Mouse (Mus musculus) kidney, embryonic 14.5 days (tissue): Measurements from ENCODE around the gene 4931406C07Rik. TPM values are rescaled to one million over a fixed set of nuclear protein-coding genes. Genes with fewer than 3 reads are reported as not detected.

Experiments
- ATAC-seq: fragments of 200-750 bp; cut with Nextera tagmentation; 2 replicates; pipeline ENCODE4 v1.8.0; 2017; ENCODE audit warnings: moderate number of reproducible peaks, mild to moderate bottlenecking, moderate TSS enrichment, moderate library complexity; ENCODE audit not compliant: low FRiP score, low TSS enrichment
- H3K27ac ChIP-seq: fragments of 300-500 bp; sonication (generic); 2 replicates; pipeline ENCODE4 v1.5.1; 2014; ENCODE audit warnings: low read depth, mild to moderate bottlenecking, low read length, moderate library complexity, mixed read lengths
- H3K27me3 ChIP-seq: fragments of 300-500 bp; sonication (generic); 2 replicates; pipeline ENCODE4 v1.6.1; 2014; ENCODE audit warnings: mild to moderate bottlenecking, low read length; ENCODE audit not compliant: control insufficient read depth, insufficient read depth
- H3K36me3 ChIP-seq: fragments of 300-500 bp; sonication (generic); 2 replicates; pipeline ENCODE4 v1.6.1; 2014; ENCODE audit warnings: low read length, mixed read lengths; ENCODE audit not compliant: control insufficient read depth, insufficient read depth
- H3K4me1 ChIP-seq: fragments of 300-500 bp; sonication (generic); 2 replicates; pipeline ENCODE4 v1.6.1; 2014; ENCODE audit warnings: low read length, mixed read lengths; ENCODE audit not compliant: control insufficient read depth, insufficient read depth
- H3K4me2 ChIP-seq: fragments of 300-500 bp; sonication (generic); replicated peaks from 2 replicates; pipeline ENCODE4 v1.6.1; 2014; ENCODE audit warnings: low read depth, mild to moderate bottlenecking, low read length
- H3K4me3 ChIP-seq: fragments of 300-500 bp; sonication (generic); 2 replicates; pipeline ENCODE4 v1.5.1; 2014; ENCODE audit warnings: mild to moderate bottlenecking, low read length
- H3K9ac ChIP-seq: fragments of 300-500 bp; sonication (generic); 2 replicates; pipeline ENCODE4 v1.6.1; 2014; ENCODE audit warnings: low read depth, mild to moderate bottlenecking, low read length, moderate library complexity
- H3K9me3 ChIP-seq: fragments of 300-500 bp; sonication (generic); 2 replicates; pipeline ENCODE4 v1.6.1; 2016; ENCODE audit warnings: low read length; ENCODE audit not compliant: control insufficient read depth
- WGBS: fragments of 180-500 bp; shearing (Covaris S2); extraction: QIAGEN DNeasy Blood & Tissue Kit; methylation state at CpG from one replicate; pipeline ENCODE4 v1.1.7; 2014; 5-methylcytosine and 5-hydroxymethylcytosine counted together
- polyA plus RNA-seq: library from polyadenylated mRNA; unstranded; fragments of >200 nt; fragmentation: Nextera tagmentation; extraction: Ambion mirVana; gene quantifications from 2 replicates; pipeline ENCODE4 v1.2.1, GENCODE M21; 2014

4931406C07Rik gene
- polyA plus RNA-seq, 1 experiment from 2014 or later = 13.8 TPM

- H3K27ac ChIP-seq = peak within 1 kb of the TSS; percentile 91
- H3K27me3 ChIP-seq = no peaks in the 10 kb centered on the region
- H3K4me1 ChIP-seq = 0 out of 2 replicates have a peak, but pooled peaks cover 10% of the 10 kb centered on the region
- ATAC-seq = peak; percentile 97
- WGBS = 1% methylated on average over 57 of the region's 57 CpGs
- peaks cover 15% of the 10 kb centered on the region for H3K36me3 ChIP-seq
- H3K9me3 ChIP-seq = no peaks in the 10 kb centered on the region
- peak within 1 kb of the TSS; percentile 61 for H3K4me2 ChIP-seq
- H3K4me3 ChIP-seq = peak within 1 kb of the TSS; percentile 96
- peak within 1 kb of the TSS; percentile 97 for H3K9ac ChIP-seq
Measured at GRCm38 (mm10) chr9:15279649-15280490, 26.4 kb downstream of the 4931406C07Rik start, which contains the start of gene Med17. Med17 (minus strand) TSS chr9:15279931.

- peak overlapping the region; percentile 96 for H3K4me3 ChIP-seq
- WGBS = 9% methylated on average over 19 of the region's 19 CpGs
- H3K4me1 ChIP-seq = 0 out of 2 replicates have a peak, but pooled peaks cover 10% of the 10 kb centered on the region
- no peaks in the 10 kb centered on the region for H3K9me3 ChIP-seq
- H3K27me3 ChIP-seq = no peaks in the 10 kb centered on the region
- H3K27ac ChIP-seq = peak overlapping the region; percentile 91
- peak overlapping the region; percentile 97 for H3K9ac ChIP-seq
- peaks cover 22% of the 10 kb centered on the region for H3K36me3 ChIP-seq
- peak overlapping the region; percentile 61 for H3K4me2 ChIP-seq
- ATAC-seq = no peak; the same call in 1 of the 2 replicates
Measured at GRCm38 (mm10) chr9:15279139-15279648, 27.1 kb downstream of the 4931406C07Rik start.

- no peak overlapping the region for H3K4me2 ChIP-seq
- H3K27ac ChIP-seq = no peak overlapping the region
- H3K4me3 ChIP-seq = no peak overlapping the region
- WGBS = 96% methylated on average over 3 of the region's 3 CpGs
- H3K27me3 ChIP-seq = no peaks in the 10 kb centered on the region
- 0 out of 2 replicates have a peak, but pooled peaks cover 10% of the 10 kb centered on the region for H3K4me1 ChIP-seq
- H3K9ac ChIP-seq = no peak overlapping the region
- H3K36me3 ChIP-seq = peaks cover 30% of the 10 kb centered on the region
- no peak for ATAC-seq
- no peaks in the 10 kb centered on the region for H3K9me3 ChIP-seq
Measured at GRCm38 (mm10) chr9:15278343-15278742, 27.9 kb downstream of the 4931406C07Rik start.

- H3K9me3 ChIP-seq = no peaks in the 10 kb centered on the region
- 94% methylated on average over 4 of the region's 4 CpGs for WGBS
- H3K4me2 ChIP-seq = no peak overlapping the region
- H3K4me3 ChIP-seq = no peak overlapping the region
- peaks cover 45% of the 10 kb centered on the region for H3K36me3 ChIP-seq
- H3K27ac ChIP-seq = no peak overlapping the region
- H3K4me1 ChIP-seq = 0 out of 2 replicates have a peak, but pooled peaks cover 10% of the 10 kb centered on the region
- H3K27me3 ChIP-seq = no peaks in the 10 kb centered on the region
- ATAC-seq = no peak
- no peak overlapping the region for H3K9ac ChIP-seq
Measured at GRCm38 (mm10) chr9:15276855-15277254, 29.4 kb downstream of the 4931406C07Rik start.

GRCm38 (mm10) chr9:15273981-15274380 is 32.3 kb downstream of the 4931406C07Rik start:
- no peak overlapping the region for H3K4me3 ChIP-seq
- 0 out of 2 replicates have a peak, but pooled peaks cover 6% of the 10 kb centered on the region for H3K4me1 ChIP-seq
- no peak overlapping the region for H3K9ac ChIP-seq
- no peak overlapping the region for H3K4me2 ChIP-seq
- 94% methylated on average over 2 of the region's 2 CpGs for WGBS
- H3K36me3 ChIP-seq = peaks cover 72% of the 10 kb centered on the region
- no peak for ATAC-seq
- no peaks in the 10 kb centered on the region for H3K9me3 ChIP-seq
- H3K27ac ChIP-seq = no peak overlapping the region
- no peaks in the 10 kb centered on the region for H3K27me3 ChIP-seq

GRCm38 (mm10) chr9:15263487-15263886 is 42.8 kb downstream of the 4931406C07Rik start:
- Histone ChIP-seq H3K36me3 (peaks cover 75% of the 10 kb centered on the region), H3K9me3 (no peaks in the 10 kb centered on the region), H3K27ac (no peak overlapping the region), H3K9ac (no peak overlapping the region), H3K4me1 (no peaks in the 10 kb centered on the region), H3K27me3 (no peaks in the 10 kb centered on the region), H3K4me3 (no peak overlapping the region), H3K4me2 (no peak overlapping the region)
- ATAC-seq = no peak
- 97% methylated on average over 10 of the region's 10 CpGs for WGBS

GRCm38 (mm10) chr9:15261980-15262379 is 44.3 kb downstream of the 4931406C07Rik start:
- no peak overlapping the region for H3K27ac ChIP-seq
- H3K36me3 ChIP-seq = peaks cover 60% of the 10 kb centered on the region
- no peaks in the 10 kb centered on the region for H3K27me3 ChIP-seq
- 93% methylated on average over 8 of the region's 8 CpGs for WGBS
- no peak overlapping the region for H3K9ac ChIP-seq
- no peak overlapping the region for H3K4me3 ChIP-seq
- no peaks in the 10 kb centered on the region for H3K4me1 ChIP-seq
- no peak for ATAC-seq
- H3K4me2 ChIP-seq = no peak overlapping the region
- no peaks in the 10 kb centered on the region for H3K9me3 ChIP-seq

- WGBS = 62% methylated on average over 3 of the region's 3 CpGs
- no peak overlapping the region for H3K4me3 ChIP-seq
- H3K9me3 ChIP-seq = no peaks in the 10 kb centered on the region
- H3K4me2 ChIP-seq = no peak overlapping the region
- H3K27me3 ChIP-seq = no peaks in the 10 kb centered on the region
- no peaks in the 10 kb centered on the region for H3K4me1 ChIP-seq
- no peak overlapping the region for H3K27ac ChIP-seq
- H3K9ac ChIP-seq = no peak overlapping the region
- no peak for ATAC-seq
- peaks cover 8% of the 10 kb centered on the region for H3K36me3 ChIP-seq
Measured at GRCm38 (mm10) chr9:15256214-15256613, 50.0 kb downstream of the 4931406C07Rik start.

- no peak for ATAC-seq
Measured at GRCm38 (mm10) chr9:15254501-15254900, 51.7 kb downstream of the 4931406C07Rik start.

More at GRCm38 (mm10) chr9:15254501-15254900, 51.7 kb downstream of the 4931406C07Rik start:
- no peak overlapping the region for H3K9ac ChIP-seq
- no peak overlapping the region for H3K4me3 ChIP-seq
- no peak overlapping the region for H3K4me2 ChIP-seq
- H3K9me3 ChIP-seq = no peaks in the 10 kb centered on the region
- 85% methylated on average over 7 of the region's 7 CpGs for WGBS
- no peak overlapping the region for H3K27ac ChIP-seq
- H3K36me3 ChIP-seq = no peaks in the 10 kb centered on the region; the same call in 1 of the 2 replicates
- H3K27me3 ChIP-seq = no peaks in the 10 kb centered on the region
- H3K4me1 ChIP-seq = no peaks in the 10 kb centered on the region
